Mouse (Mus musculus) A20 (cell line): Measurements from ENCODE around the gene Vrk1.

Experiments used
- DNase-seq: peaks from one replicate; pipeline ENCODE4 v3.0.0-alpha.2; 2011; ENCODE audit warnings: low read depth, low spot score

Gene Vrk1

DNA sequence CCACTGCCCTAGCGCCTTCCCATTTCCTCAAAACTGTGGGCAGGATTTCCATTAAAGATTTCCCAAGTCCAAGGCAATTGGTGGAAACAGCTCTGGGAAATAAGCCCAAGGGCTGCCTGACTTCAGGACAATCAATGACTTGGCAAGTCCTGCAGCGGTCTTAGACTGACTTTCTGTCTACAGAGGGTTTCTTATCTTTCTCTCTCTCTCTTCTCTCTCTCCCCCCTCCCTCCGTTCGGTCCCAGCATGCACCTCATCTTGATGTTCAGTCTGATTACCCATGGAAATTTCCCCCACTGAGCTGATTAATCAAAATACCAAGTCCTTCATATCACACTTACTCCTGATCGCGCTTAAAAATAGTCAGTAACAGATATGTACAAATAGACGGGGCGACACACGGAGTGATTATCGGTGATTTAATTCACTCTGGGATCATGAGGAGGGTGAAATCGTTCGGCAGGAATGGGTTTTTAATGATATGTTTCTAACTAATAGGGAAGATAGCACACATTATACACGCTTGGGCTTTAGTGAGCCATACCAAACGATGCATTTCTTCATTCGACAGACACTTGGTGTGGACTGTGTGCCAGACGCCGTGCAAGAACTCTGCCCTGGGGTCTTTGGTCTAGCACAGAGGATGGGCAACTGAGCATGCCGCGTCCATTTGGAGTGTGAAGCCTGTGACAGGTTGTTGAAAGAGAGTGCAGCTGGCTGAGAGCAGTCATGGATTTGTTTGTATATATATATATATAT is 12.8 kb upstream of the Vrk1 start:
- DNase-seq, result no peak

DNA sequence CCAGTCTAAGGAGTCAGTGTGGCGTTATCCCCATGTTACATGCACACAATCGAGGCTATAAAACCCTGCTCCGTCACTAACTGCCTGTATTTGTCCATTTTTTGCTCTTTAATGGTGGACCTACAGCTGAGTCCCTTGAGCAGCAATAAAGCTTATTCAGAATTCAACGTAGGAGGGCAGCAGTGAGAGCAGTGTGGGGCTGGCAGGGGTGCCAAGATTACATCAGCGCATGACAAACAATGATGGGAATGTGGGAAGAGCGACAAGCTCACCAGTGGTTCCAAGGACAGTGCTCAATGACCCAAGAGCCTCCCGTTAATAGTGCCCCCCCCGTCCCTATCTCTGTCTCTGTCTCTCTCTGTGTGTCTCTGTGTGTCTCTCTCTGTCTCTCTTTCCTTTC is 8.3 kb upstream of the Vrk1 start:
- no peak for DNase-seq

DNA sequence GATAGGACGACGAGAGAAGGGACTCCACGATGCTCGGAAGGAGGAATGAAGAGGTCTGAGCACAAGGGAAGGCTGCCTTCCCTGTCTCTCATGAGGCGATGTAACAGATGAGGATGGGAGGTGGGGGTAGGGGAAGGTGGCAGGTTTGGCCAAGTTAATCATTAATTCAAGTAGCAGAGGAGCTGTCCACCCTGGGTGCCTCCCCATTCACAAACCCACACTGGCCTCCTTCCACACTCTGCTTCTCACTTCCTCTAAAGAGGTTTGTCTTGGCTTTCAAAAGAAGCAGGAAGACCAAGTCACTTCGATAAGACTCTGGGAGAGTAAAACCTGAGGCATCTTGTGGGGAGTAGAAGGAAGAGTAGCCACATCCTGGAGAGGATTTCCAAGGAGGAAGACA is 5.3 kb upstream of the Vrk1 start:
- DNase-seq, result no peak

DNA sequence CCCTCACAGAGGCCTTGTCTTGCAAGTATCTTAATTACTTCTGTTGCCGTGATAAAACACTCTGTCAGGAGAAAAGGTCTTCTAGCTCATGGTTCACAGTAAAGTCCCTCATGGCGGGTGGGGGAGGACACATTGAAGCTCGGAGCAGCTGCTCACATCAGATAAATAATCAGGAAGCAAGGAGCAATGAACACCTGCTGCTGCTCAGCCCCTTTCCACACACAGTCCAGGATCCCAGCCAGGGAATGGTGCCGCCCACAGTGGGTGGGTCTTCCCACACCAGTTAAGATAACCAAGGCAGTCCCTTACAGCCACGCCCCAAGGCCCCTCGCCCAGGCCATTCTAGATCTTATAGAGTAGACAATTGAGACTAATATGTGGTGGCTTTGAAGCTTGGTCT is 3.8 kb upstream of the Vrk1 start:
- no peak for DNase-seq

DNA sequence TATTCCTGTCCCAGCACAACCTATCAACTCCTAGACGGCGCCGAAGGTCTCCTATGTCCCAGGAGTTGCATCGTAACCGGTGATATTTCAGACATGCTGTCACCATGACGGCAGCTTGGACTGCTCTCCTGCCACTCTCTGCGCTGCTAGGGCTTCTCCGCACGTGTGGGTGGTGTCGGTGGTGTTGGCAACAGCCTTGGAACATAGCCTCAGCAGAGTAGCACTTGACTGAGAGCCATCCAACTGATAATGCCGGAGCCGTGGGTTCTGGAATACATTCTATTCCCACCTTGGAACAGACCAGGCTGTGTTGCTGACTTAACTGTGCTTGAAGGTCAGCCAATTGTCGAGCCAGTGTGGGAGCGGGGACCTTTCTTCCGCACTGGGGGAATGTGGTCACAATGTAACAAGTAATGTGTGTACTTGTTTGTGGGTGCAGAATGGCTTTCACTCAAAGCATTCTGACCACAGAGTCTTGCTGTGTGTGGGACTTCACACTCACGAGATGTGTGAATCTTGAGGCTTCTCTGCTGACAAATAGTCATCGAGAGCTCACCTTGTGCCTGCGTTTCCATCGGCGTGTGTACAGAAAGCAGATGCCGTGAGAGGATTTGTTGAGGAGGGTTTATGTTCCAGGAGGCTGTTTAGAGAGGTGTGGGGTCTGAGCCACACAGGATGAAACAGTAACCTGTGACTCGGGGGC is 1.5 kb upstream of the Vrk1 start:
- no peak for DNase-seq

DNA sequence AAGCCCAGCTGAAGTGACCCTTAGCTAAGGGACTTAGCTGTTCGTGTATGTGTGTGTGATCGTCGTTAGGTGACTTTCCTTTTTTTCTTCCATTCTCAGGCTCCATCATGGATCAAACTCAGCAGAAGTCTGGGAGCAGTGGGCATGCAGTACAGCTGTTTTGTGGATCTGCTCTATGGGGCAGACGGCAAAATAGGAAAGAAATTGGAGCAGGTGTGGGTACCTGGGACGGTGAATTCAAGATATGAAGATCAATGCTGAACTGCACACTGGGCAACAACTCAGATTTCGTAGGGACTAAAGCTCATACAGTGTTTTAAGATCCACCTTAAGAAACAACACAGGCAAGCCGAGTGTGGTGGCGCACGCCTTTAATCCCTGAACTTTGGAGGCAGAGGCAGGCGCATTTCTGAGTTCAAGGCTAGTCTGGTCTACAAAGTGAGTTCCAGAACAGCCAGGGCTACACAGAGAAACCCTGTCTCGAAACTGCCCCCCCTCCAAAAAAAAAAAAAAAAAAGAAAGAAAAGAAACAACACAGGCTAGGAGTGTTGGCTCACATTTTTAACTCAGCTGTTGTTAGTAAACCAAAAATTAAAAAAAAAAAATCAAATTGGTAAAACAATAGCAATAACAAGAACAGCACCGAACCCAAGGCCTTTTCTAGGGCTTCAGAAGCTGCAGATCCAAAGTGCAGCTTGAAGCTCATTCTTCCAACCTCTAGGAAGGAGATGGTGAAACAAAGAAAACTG is 732 bp upstream of the Vrk1 start:
- DNase-seq, result no peak

DNA sequence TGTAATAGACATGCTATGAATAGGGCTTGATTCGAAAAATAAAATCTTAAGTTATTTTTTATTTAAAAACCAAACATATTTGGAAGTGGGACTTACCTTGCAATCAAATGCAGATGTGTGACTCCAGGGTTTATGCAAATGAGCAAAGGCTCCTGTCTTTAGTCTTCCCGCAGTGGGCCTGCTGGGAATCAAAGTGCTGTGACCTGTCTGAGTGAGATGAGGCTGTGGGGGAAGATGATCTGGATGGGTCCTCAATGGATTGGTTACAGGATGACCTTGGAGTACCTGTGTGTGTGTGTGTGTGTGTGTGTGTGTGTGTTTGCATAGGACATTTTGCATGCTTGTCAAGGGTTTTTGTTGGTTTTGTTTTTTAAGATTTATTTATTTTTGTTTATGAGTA is 2.1 kb downstream of the Vrk1 start:
- peak; percentile 32 for DNase-seq

DNA sequence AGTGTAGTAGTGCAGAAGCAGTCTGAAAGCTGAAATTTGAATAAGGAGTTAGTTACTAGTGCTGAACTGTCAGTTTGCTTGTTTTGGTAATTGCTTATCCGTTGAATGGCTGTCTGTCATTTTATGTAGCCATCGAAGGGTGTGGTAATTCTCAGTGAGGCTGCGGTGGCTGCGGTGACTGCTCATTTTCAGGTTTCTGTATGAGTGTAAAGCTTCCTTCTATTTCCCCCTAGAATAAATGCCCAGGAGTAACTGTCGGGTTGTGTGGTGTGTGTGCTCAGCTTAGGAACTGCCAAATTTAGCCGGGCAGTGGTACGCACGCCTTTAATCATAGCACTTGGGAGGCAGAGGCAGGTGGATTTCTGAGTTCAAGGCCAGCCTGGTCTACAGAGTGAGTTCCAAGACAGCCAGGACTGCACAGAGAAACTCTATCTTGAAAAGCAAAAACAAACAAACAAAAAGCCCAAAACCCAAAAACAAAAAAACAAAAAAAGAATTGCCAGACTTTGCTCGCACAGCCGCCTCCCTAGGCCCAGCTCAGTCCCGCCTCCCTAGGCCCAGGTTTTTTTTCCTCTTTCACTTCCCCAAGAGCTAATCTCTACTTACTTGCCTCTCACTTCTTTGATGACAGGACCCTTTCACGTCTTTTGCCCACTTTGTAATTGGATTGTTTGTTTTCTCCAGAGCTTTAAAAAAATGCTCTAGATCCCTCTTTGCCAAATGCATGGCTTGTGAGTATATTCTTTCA is 6.4 kb downstream of the Vrk1 start:
- peak; percentile 91 for DNase-seq

DNA sequence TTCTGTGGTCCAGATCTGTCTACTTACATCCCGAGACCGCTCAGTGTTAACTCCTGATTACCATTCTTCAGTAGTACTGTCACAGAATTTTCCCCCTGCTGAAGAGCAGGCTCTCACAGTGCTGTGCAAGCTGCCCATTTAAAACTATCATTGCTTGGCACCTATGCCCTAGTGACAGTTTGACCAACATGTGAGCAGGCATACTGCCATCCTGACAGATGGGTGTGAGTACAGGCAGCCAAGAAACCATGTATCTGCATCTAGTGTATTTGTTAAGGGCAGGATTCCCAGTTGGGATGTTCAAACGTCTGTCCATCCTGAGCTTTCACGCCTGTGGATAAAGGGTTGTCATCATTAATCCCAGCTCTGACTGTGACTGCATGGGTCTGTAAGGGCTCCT is 10.0 kb downstream of the Vrk1 start:
- no peak for DNase-seq

DNA sequence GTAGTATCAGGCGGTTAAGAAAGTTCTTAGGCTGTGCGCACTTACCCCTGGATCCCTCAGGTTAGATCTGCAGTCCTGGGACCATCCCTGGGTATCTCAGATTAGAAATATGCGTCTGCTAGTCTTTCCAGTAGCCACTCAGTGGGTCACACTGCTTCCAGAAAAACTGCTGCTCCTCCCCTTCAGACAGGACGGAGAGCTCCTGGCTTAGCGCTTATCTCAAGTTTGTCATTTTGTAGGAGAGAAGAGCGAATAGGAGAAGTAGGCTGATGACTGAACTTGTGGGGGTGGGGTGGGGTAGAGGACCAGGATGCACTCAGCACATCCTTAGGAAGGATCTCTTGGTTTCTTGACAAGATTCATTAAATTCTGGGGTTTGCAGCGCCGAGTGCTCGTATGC is 13.6 kb downstream of the Vrk1 start:
- no peak for DNase-seq

DNA sequence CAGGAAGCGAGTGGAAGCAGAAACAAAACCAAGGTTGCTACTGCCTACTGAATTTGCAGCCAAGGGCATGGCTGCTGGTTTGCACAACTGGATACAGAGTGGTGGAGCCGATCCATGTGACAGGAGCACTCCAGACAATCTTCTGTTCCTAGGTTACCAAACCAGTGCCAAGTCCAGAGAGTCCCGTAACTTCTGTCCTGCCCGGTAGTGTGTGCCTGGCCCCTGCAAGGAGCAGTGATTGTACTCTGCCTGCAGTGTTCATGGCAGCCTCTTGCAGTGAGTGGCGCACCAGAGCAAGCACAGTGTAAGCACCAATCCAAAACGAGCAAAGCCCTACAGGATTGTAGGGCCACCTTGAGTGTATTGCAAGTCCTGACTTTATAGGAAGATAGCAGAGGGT is 15.4 kb downstream of the Vrk1 start:
- peak; percentile 33 for DNase-seq

DNA sequence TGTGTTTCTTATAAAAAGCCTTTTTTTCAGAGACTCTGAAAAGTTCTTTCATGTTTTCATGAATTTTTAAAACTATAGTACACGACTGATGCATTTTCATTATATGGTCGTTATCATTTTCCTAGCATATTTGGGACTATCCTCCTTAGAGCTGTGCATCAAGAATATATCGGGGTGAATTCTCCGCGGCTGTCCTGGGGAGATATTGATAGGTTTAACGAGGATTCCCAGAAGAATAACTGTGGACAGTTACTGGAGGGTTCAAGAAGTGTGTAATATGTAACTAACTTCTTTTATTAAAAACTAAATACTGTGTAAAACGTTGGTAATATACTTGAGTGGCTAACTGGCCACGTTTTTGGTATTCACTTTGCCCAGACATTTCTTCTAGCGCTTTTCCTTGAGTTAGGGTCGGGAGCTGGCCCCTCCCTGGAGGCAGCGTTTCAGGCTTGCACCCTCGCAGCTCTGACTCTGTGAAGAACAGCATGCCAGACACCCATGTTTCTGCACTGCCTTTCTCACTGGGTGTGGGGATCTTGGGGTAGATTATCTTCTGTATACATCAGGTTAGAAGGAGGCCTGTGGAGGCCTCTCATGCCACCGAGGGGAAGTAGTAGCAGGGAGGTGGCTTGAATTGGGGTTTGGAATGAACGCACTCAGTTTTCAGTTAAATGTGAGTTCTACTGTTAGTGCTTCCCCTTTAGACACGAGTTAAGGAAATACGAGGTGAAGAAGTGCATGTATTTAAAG is 16.5 kb downstream of the Vrk1 start:
- DNase-seq, result no peak

DNA sequence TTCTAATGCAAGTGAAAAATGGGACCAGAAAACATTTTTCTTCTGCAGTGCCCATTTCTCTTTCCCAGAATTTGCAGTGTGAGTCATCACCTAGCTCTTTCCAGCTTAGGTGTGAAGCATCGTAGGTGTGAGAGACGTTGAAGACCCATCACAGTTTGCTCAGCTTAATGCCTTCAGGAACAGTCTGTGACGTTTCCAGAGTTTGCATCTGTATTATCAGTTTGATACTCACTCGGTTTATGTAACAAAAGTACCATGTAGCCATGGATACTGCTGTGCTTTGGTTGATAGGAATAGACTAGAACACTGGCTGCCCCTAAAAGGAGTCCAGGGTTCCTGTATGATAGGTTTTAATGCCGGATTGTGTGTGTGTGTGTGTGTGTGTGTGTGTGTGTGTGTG is 17.3 kb downstream of the Vrk1 start:
- no peak for DNase-seq

DNA sequence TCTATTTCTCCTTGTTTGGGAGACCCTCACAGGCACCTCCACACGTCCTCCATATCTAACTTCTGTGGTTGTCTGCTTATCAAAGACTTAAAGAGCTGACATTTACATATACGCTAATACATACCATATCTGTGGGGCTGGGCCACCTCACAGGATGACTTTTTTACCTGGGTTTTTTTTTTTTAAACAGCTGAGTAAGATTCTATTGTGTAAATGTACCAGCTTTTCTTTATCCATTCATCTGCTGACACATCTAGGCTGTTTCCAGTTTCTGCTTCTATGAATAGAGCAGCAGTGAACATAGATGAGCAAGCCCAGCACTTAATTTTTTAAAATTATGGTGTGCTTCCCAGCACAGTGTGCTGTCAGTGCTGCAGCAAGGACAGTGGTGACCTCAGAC is 19.6 kb downstream of the Vrk1 start:
- no peak for DNase-seq

DNA sequence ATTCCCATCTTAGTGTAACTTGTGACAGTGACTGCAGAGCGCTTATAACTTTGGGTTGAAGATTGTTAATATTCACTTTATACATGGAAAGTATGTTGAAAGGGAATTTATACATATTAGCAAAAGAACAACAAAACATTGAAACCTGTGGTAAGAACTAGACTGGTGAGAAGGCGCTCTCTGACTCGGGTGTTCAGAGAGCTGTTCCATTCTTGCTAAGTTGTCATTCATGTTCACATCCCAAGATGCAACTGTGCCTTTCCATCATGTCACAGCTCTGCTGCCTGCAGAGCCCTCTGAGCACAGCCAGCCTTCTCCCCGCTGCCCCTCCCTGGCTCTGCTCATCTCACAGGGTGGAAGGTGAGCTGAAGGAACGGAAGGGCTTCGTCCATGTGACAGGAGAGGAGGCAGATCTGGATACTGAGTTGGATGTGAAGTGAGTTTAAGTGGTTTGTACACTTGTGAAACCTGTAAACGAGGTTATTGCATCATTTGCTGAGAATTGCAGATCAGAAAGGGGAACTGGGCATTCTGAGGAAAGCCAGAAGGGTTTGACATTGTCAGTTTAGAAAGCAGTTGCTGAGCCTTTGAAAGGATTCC is 20.2 kb downstream of the Vrk1 start:
- DNase-seq, result peak; percentile 73

DNA sequence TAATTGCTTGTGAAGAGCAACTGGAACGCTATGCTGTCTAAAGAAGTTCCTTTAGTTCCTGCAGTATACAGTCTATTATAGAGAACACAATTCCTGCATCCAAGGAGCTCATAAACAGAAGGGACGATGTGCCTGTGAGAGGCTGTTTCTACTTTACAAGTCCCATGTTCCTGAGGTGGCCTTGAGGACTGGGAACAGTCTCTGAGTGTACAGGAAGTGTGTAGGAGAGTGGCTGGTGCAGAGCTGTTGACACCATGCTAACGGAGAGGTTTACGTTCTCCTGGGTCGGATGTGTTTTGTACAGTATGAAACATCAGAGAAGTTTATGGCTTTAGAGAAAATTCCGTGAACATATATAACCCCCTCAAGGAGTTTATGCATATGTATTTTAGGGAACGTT is 20.8 kb downstream of the Vrk1 start:
- no peak for DNase-seq

DNA sequence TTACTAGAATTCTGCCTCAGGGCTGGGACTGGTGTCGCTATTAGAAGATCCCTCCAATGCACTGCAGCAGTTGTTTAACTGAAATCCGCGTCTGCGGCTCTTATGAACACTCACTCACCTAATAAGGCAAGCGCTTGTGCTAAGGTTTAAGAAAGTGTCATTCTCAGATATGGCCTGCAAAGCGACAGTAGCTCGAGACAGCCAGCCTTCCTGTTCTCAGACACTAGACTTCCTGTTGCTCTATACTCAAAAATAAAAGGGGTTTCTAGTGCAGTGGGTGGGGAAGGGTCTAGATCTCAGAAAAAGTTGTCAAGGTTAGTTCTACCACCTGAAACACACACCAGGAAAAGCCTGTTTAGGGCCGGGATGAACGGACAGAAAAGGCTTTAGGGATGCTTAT is 21.9 kb downstream of the Vrk1 start:
- DNase-seq, result no peak

DNA sequence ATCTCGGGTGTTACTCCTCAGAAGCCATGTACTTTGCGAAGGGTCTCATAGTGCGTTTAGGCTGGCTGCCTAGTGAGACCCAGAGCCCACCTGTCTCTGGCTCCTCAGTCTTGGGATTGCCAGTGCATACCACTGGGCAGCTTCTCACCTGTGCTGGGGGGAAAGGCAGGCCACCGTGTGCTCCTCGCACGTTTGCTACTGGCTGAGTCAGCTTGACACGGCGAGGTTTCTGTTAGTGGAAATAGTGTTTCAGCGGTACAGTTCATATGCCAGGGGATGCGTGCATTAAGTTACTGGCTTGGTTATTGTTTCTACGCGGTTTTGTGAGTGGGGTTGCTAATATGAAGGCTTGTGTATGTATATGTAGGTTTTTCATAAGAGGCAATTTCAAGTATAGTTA is 22.3 kb downstream of the Vrk1 start:
- DNase-seq, result no peak

DNA sequence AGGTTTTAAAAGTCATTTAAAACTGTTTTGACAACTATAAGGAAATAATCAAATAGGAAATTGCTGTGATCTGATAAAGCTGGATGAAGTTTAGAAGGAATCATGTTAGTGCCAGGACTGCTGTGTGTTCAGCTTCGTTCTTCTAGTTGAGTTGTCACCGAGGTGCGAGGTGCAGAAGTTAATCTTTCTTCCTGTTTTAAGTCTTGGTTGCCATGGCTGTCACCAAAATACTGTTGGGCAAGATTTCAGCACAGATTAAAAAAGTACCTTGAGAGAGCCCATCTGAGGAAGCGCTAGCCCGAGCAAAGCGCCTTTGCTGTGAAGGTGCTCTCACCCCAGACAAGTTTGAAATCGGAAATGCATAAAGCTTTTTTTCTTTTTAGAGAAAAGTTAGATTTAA is 24.2 kb downstream of the Vrk1 start:
- no peak for DNase-seq

DNA sequence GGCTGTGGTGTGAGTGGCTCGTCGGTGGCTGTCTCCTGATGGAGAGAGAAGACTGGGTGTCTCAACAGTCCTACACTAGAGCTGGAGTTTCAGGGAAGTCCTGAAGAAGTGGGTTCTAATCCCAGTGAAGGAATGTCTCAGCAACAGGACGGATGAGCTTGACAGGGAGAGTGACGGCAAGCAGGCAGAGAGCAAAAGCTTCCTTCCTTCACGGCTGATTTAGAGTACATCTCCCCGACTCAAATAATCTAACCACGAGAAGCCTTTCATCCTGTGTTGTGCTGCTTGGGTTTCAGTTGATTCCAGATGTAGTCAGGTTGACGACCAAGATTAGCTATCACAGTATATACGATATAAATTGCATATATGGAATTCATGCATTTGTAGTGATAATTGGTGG is 24.7 kb downstream of the Vrk1 start:
- no peak for DNase-seq

DNA sequence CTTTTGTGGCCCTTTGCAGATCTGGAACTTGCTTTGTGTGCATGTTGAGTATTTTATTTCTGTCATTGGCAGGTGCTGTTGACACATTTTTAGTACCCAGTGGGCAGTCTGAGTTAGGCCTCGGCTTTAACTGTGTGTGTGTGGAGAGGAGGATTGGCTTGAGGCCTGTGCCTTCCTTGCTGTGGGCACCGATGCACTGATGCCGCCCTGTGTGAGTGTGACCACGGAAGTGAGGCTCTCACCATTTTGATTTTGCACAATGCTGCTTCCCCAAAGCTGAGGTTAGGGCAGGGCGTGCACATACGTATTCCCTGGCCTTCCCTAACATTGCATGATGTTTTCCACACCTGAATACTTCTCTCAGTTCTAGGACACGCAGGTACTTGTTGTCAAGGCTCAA is 30.2 kb downstream of the Vrk1 start:
- DNase-seq, result no peak
